Mouse (Mus musculus): ENCODE data around the gene Prkag3. TPM values are rescaled to one million over a fixed set of nuclear protein-coding genes. Genes with fewer than 3 reads are reported as not detected.

Prkag3 gene
- polyA plus RNA-seq, 1 experiment from 2014 or later, result not detected

- Histone ChIP-seq H3K36me3 (ENCODE audit: control insufficient read depth, insufficient read depth, low read length) (peaks cover 14% of the 10 kb centered on the region; the same call in 1 of the 2 replicates), H3K4me1 (ENCODE audit: control insufficient read depth, insufficient read depth, low read length) (no peaks in the 10 kb centered on the region), H3K27ac (replicated peaks; ENCODE audit: low read depth, low read length) (no peak overlapping the region), H3K9ac (ENCODE audit: low read length) (no peak overlapping the region), H3K9me3 (ENCODE audit: control insufficient read depth, low read length) (no peaks in the 10 kb centered on the region), H3K27me3 (ENCODE audit: control insufficient read depth, insufficient read depth, low read length) (no peaks in the 10 kb centered on the region), H3K4me2 (ENCODE audit: low read depth, severe bottlenecking) (no peak overlapping the region), H3K4me3 (ENCODE audit: low read depth, low read length) (no peak overlapping the region)
- no peak for ATAC-seq (ENCODE audit: insufficient number of reproducible peaks, low FRiP score, low TSS enrichment, low read depth)
- WGBS, result 86% methylated on average over 1 of the region's 1 CpGs
- no peak for DNase-seq (ENCODE audit: low spot score)
Measured at GRCm38 (mm10) chr1:74698791-74699190, 50.2 kb downstream of the Prkag3 start.

GRCm38 (mm10) chr1:74698353-74698752 lies 50.7 kb downstream of the Prkag3 start:
- WGBS, result 97% methylated on average over 1 of the region's 1 CpGs

GRCm38 (mm10) chr1:74697416-74697815 lies 51.6 kb downstream of the Prkag3 start:
- WGBS, result 95% methylated on average over 6 of the region's 6 CpGs
- DNase-seq (ENCODE audit: low spot score) (no peak), ATAC-seq (ENCODE audit: insufficient number of reproducible peaks, low FRiP score, low TSS enrichment, low read depth) (no peak)
- no peak overlapping the region for H3K4me3 ChIP-seq (ENCODE audit: low read depth, low read length)
- peaks cover 14% of the 10 kb centered on the region; the same call in 1 of the 2 replicates for H3K36me3 ChIP-seq (ENCODE audit: control insufficient read depth, insufficient read depth, low read length)
- no peak overlapping the region for H3K9ac ChIP-seq (ENCODE audit: low read length)
- H3K4me1 ChIP-seq (ENCODE audit: control insufficient read depth, insufficient read depth, low read length), result no peaks in the 10 kb centered on the region
- no peaks in the 10 kb centered on the region for H3K9me3 ChIP-seq (ENCODE audit: control insufficient read depth, low read length)
- no peak overlapping the region for H3K27ac ChIP-seq (replicated peaks; ENCODE audit: low read depth, low read length)
- H3K4me2 ChIP-seq (ENCODE audit: low read depth, severe bottlenecking), result no peak overlapping the region
- H3K27me3 ChIP-seq (ENCODE audit: control insufficient read depth, insufficient read depth, low read length), result no peaks in the 10 kb centered on the region

More at GRCm38 (mm10) chr1:74698353-74698752, 50.7 kb downstream of the Prkag3 start:
- Histone ChIP-seq H3K27me3 (ENCODE audit: control insufficient read depth, insufficient read depth, low read length) (no peaks in the 10 kb centered on the region), H3K4me1 (ENCODE audit: control insufficient read depth, insufficient read depth, low read length) (no peaks in the 10 kb centered on the region), H3K27ac (replicated peaks; ENCODE audit: low read depth, low read length) (no peak overlapping the region), H3K9me3 (ENCODE audit: control insufficient read depth, low read length) (no peaks in the 10 kb centered on the region), H3K36me3 (ENCODE audit: control insufficient read depth, insufficient read depth, low read length) (peaks cover 14% of the 10 kb centered on the region; the same call in 1 of the 2 replicates), H3K4me3 (ENCODE audit: low read depth, low read length) (no peak overlapping the region), H3K4me2 (ENCODE audit: low read depth, severe bottlenecking) (no peak overlapping the region), H3K9ac (ENCODE audit: low read length) (no peak overlapping the region)
- DNase-seq (ENCODE audit: low spot score), result no peak
- no peak for ATAC-seq (ENCODE audit: insufficient number of reproducible peaks, low FRiP score, low TSS enrichment, low read depth)

- Histone ChIP-seq H3K4me1 (ENCODE audit: control insufficient read depth, insufficient read depth, low read length) (no peaks in the 10 kb centered on the region), H3K36me3 (ENCODE audit: control insufficient read depth, insufficient read depth, low read length) (peaks cover 19% of the 10 kb centered on the region; the same call in 1 of the 2 replicates), H3K27ac (replicated peaks; ENCODE audit: low read depth, low read length) (no peak overlapping the region), H3K9me3 (ENCODE audit: control insufficient read depth, low read length) (no peaks in the 10 kb centered on the region), H3K4me3 (ENCODE audit: low read depth, low read length) (no peak overlapping the region), H3K4me2 (ENCODE audit: low read depth, severe bottlenecking) (no peak overlapping the region), H3K27me3 (ENCODE audit: control insufficient read depth, insufficient read depth, low read length) (no peaks in the 10 kb centered on the region), H3K9ac (ENCODE audit: low read length) (no peak overlapping the region)
- ATAC-seq (ENCODE audit: insufficient number of reproducible peaks, low FRiP score, low TSS enrichment, low read depth), result no peak
- DNase-seq (ENCODE audit: low spot score), result no peak
- 92% methylated on average over 4 of the region's 4 CpGs for WGBS
Measured at GRCm38 (mm10) chr1:74695836-74696235, 53.2 kb downstream of the Prkag3 start.

GRCm38 (mm10) chr1:74693891-74694583 lies 55.0 kb downstream of the Prkag3 start:
- Histone ChIP-seq H3K4me2 (ENCODE audit: low read depth, severe bottlenecking) (no peak overlapping the region), H3K27me3 (ENCODE audit: control insufficient read depth, insufficient read depth, low read length) (no peaks in the 10 kb centered on the region), H3K9me3 (ENCODE audit: control insufficient read depth, low read length) (no peaks in the 10 kb centered on the region), H3K9ac (ENCODE audit: low read length) (no peak overlapping the region), H3K36me3 (ENCODE audit: control insufficient read depth, insufficient read depth, low read length) (peaks cover 29% of the 10 kb centered on the region; the same call in 1 of the 2 replicates), H3K4me3 (ENCODE audit: low read depth, low read length) (no peak overlapping the region), H3K27ac (replicated peaks; ENCODE audit: low read depth, low read length) (no peak overlapping the region), H3K4me1 (ENCODE audit: control insufficient read depth, insufficient read depth, low read length) (no peaks in the 10 kb centered on the region)
- 94% methylated on average over 8 of the region's 8 CpGs for WGBS
- ATAC-seq (ENCODE audit: insufficient number of reproducible peaks, low FRiP score, low TSS enrichment, low read depth) (no peak), DNase-seq (ENCODE audit: low spot score) (no peak)

Other genes starting within 250 kb of the Prkag3 start
- 113 and 120 TPM in 2 replicates for gene Cnot9, start 243.2 kb downstream of the Prkag3 start, polyA plus RNA-seq (2014; fragmentation: Nextera tagmentation; extraction: Ambion mirVana)
- 0.53 and 0.79 TPM in 2 replicates for gene Plcd4, start 206.3 kb downstream of the Prkag3 start, polyA plus RNA-seq (2014; fragmentation: Nextera tagmentation; extraction: Ambion mirVana)
- gene Usp37, start 204.9 kb downstream of the Prkag3 start, polyA plus RNA-seq (2014; fragmentation: Nextera tagmentation; extraction: Ambion mirVana), result 46.4 and 52.2 TPM in 2 replicates
- 10.2 and 11.6 TPM in 2 replicates for gene Zfp142, start 161.0 kb downstream of the Prkag3 start, polyA plus RNA-seq (2014; fragmentation: Nextera tagmentation; extraction: Ambion mirVana)
- 15.4 and 15.9 TPM in 2 replicates for gene Bcs1l, start 160.9 kb downstream of the Prkag3 start, polyA plus RNA-seq (2014; fragmentation: Nextera tagmentation; extraction: Ambion mirVana)
- gene Rnf25, start 147.8 kb downstream of the Prkag3 start, polyA plus RNA-seq (2014; fragmentation: Nextera tagmentation; extraction: Ambion mirVana), result 8.8 and 9.2 TPM in 2 replicates
- gene Stk36, start 147.8 kb downstream of the Prkag3 start, polyA plus RNA-seq (2014; fragmentation: Nextera tagmentation; extraction: Ambion mirVana), result 13.6 and 16.1 TPM in 2 replicates
- gene Ttll4, start 87.5 kb downstream of the Prkag3 start, polyA plus RNA-seq (2014; fragmentation: Nextera tagmentation; extraction: Ambion mirVana), result 42.4 and 51.5 TPM in 2 replicates
- gene Cyp27a1, start 35.6 kb downstream of the Prkag3 start, polyA plus RNA-seq (2014; fragmentation: Nextera tagmentation; extraction: Ambion mirVana), result 16.0 and 19.8 TPM in 2 replicates
- gene Wnt6, start 22.7 kb upstream of the Prkag3 start, polyA plus RNA-seq (2014; fragmentation: Nextera tagmentation; extraction: Ambion mirVana), result 21.2 and 27.4 TPM in 2 replicates
- 1.4 and 1.6 TPM in 2 replicates for gene Wnt10a, start 42.3 kb upstream of the Prkag3 start, polyA plus RNA-seq (2014; fragmentation: Nextera tagmentation; extraction: Ambion mirVana)
- not detected in 2 replicates for gene Cdk5r2, start 105.7 kb upstream of the Prkag3 start, polyA plus RNA-seq (2014; fragmentation: Nextera tagmentation; extraction: Ambion mirVana)
- not detected in 2 replicates for gene Fev, start 136.2 kb upstream of the Prkag3 start, polyA plus RNA-seq (2014; fragmentation: Nextera tagmentation; extraction: Ambion mirVana)
- gene Cryba2, start 143.9 kb upstream of the Prkag3 start, polyA plus RNA-seq (2014; fragmentation: Nextera tagmentation; extraction: Ambion mirVana), result not detected in 2 replicates
- not detected in 2 replicates for gene Cfap65, start 186.4 kb upstream of the Prkag3 start, polyA plus RNA-seq (2014; fragmentation: Nextera tagmentation; extraction: Ambion mirVana)
- 0.27 and 0.61 TPM in 2 replicates for gene Ihh, start 202.5 kb upstream of the Prkag3 start, polyA plus RNA-seq (2014; fragmentation: Nextera tagmentation; extraction: Ambion mirVana)

Measured in limb, embryonic 11.5 days (tissue).